Mouse (Mus musculus): ENCODE measurements around the gene Pitpnm2. TPM values are rescaled to one million over a fixed set of nuclear protein-coding genes. Genes with fewer than 3 reads are reported as not detected.
A peak's percentile ranks its signal among the peaks of the same experiment; 100 is the strongest.

The Pitpnm2 gene
- polyA plus RNA-seq, 1 experiment from 2014 or later = 7.4 TPM

GRCm38 (mm10) chr5:124180500-124181167 is 68.9 kb downstream of the Pitpnm2 start:
- Histone ChIP-seq H3K4me1 (replicated peaks) (peaks cover 42% of the 10 kb centered on the region), H3K9me3 (no peaks in the 10 kb centered on the region), H3K4me2 (no peak overlapping the region), H3K36me3 (no peaks in the 10 kb centered on the region), H3K27ac (no peak overlapping the region), H3K27me3 (peaks cover 13% of the 10 kb centered on the region; the same call in 1 of the 2 replicates), H3K4me3 (no peak overlapping the region), H3K9ac (no peak overlapping the region)
- 76% methylated on average over 12 of the region's 12 CpGs for whole genome bisulfite sequencing
- no peak for ATAC-seq (ENCODE audit: low FRiP score)

- no peak overlapping the region for H3K4me3 ChIP-seq
- ATAC-seq (ENCODE audit: low FRiP score) = no peak
- 90% methylated on average over 4 of the region's 4 CpGs for WGBS
Measured at GRCm38 (mm10) chr5:124179411-124179810, 70.1 kb downstream of the Pitpnm2 start.

GRCm38 (mm10) chr5:124176726-124177132 is 72.8 kb downstream of the Pitpnm2 start:
- Histone ChIP-seq H3K9me3 (no peaks in the 10 kb centered on the region), H3K9ac (no peak overlapping the region), H3K4me3 (no peak overlapping the region), H3K4me1 (replicated peaks) (peaks cover 54% of the 10 kb centered on the region), H3K36me3 (no peaks in the 10 kb centered on the region), H3K4me2 (no peak overlapping the region), H3K27ac (peak overlapping the region; percentile 67), H3K27me3 (peaks cover 21% of the 10 kb centered on the region; the same call in 1 of the 2 replicates)
- 14% methylated on average over 7 of the region's 7 CpGs for WGBS
- peak; percentile 63 for ATAC-seq (ENCODE audit: low FRiP score)

More at GRCm38 (mm10) chr5:124179411-124179810, 70.1 kb downstream of the Pitpnm2 start:
- H3K9me3 ChIP-seq = no peaks in the 10 kb centered on the region
- peaks cover 13% of the 10 kb centered on the region; the same call in 1 of the 2 replicates for H3K27me3 ChIP-seq
- H3K4me1 ChIP-seq (replicated peaks) = peaks cover 39% of the 10 kb centered on the region
- H3K9ac ChIP-seq = no peak overlapping the region
- H3K36me3 ChIP-seq = no peaks in the 10 kb centered on the region
- H3K27ac ChIP-seq = no peak overlapping the region
- no peak overlapping the region for H3K4me2 ChIP-seq

- no peak overlapping the region for H3K4me3 ChIP-seq
- 24% methylated on average over 4 of the region's 4 CpGs for WGBS
- H3K9me3 ChIP-seq = no peaks in the 10 kb centered on the region
- H3K27ac ChIP-seq = no peak overlapping the region
- no peak overlapping the region for H3K4me2 ChIP-seq
- H3K36me3 ChIP-seq = no peaks in the 10 kb centered on the region
- ATAC-seq (ENCODE audit: low FRiP score) = no peak
- peaks cover 15% of the 10 kb centered on the region; the same call in 1 of the 2 replicates for H3K27me3 ChIP-seq
- no peak overlapping the region for H3K9ac ChIP-seq
- peaks cover 57% of the 10 kb centered on the region for H3K4me1 ChIP-seq (replicated peaks)
Measured at GRCm38 (mm10) chr5:124175138-124175537, 74.4 kb downstream of the Pitpnm2 start.

- ATAC-seq (ENCODE audit: low FRiP score) = no peak
- 63% methylated on average over 15 of the region's 15 CpGs for WGBS
- Histone ChIP-seq H3K4me2 (no peak overlapping the region), H3K4me1 (replicated peaks) (peaks cover 68% of the 10 kb centered on the region), H3K4me3 (no peak overlapping the region), H3K27me3 (0 out of 2 replicates have a peak, but pooled peaks cover 7% of the 10 kb centered on the region), H3K36me3 (no peaks in the 10 kb centered on the region), H3K9ac (no peak overlapping the region), H3K27ac (no peak overlapping the region), H3K9me3 (no peaks in the 10 kb centered on the region)
Measured at GRCm38 (mm10) chr5:124173012-124173985, 76.3 kb downstream of the Pitpnm2 start.

GRCm38 (mm10) chr5:124172246-124172645 is 77.3 kb downstream of the Pitpnm2 start:
- no peak for ATAC-seq (ENCODE audit: low FRiP score)
- H3K4me1 ChIP-seq (replicated peaks) = peaks cover 67% of the 10 kb centered on the region
- no peak overlapping the region for H3K9ac ChIP-seq
- no peaks in the 10 kb centered on the region for H3K9me3 ChIP-seq
- no peaks in the 10 kb centered on the region for H3K36me3 ChIP-seq
- 0 out of 2 replicates have a peak, but pooled peaks cover 7% of the 10 kb centered on the region for H3K27me3 ChIP-seq
- no peak overlapping the region for H3K27ac ChIP-seq
- WGBS = 88% methylated on average over 4 of the region's 4 CpGs
- no peak overlapping the region for H3K4me3 ChIP-seq
- H3K4me2 ChIP-seq = no peak overlapping the region

- Histone ChIP-seq H3K4me3 (no peak overlapping the region), H3K9me3 (no peaks in the 10 kb centered on the region), H3K27ac (no peak overlapping the region), H3K36me3 (no peaks in the 10 kb centered on the region), H3K4me1 (replicated peaks) (peaks cover 69% of the 10 kb centered on the region), H3K27me3 (0 out of 2 replicates have a peak, but pooled peaks cover 7% of the 10 kb centered on the region), H3K4me2 (no peak overlapping the region), H3K9ac (no peak overlapping the region)
- WGBS = 77% methylated on average over 9 of the region's 9 CpGs
- no peak for ATAC-seq (ENCODE audit: low FRiP score)
Measured at GRCm38 (mm10) chr5:124171781-124172180, 77.8 kb downstream of the Pitpnm2 start.

GRCm38 (mm10) chr5:124169224-124169621 is 80.3 kb downstream of the Pitpnm2 start:
- 0 out of 2 replicates have a peak, but pooled peaks cover 7% of the 10 kb centered on the region for H3K27me3 ChIP-seq
- no peak overlapping the region for H3K4me3 ChIP-seq
- ATAC-seq (ENCODE audit: low FRiP score) = no peak
- H3K9ac ChIP-seq = no peak overlapping the region
- H3K36me3 ChIP-seq = no peaks in the 10 kb centered on the region
- H3K4me1 ChIP-seq (replicated peaks) = peaks cover 74% of the 10 kb centered on the region
- 54% methylated on average over 3 of the region's 3 CpGs for WGBS
- no peak overlapping the region for H3K27ac ChIP-seq
- H3K9me3 ChIP-seq = no peaks in the 10 kb centered on the region
- no peak overlapping the region for H3K4me2 ChIP-seq

- peaks cover 75% of the 10 kb centered on the region for H3K4me1 ChIP-seq (replicated peaks)
- no peak overlapping the region for H3K4me3 ChIP-seq
- no peak overlapping the region for H3K27ac ChIP-seq
- H3K4me2 ChIP-seq = no peak overlapping the region
- no peaks in the 10 kb centered on the region for H3K36me3 ChIP-seq
- ATAC-seq (ENCODE audit: low FRiP score) = no peak
- H3K9ac ChIP-seq = no peak overlapping the region
- WGBS = 87% methylated on average over 12 of the region's 12 CpGs
- H3K27me3 ChIP-seq = 0 out of 2 replicates have a peak, but pooled peaks cover 4% of the 10 kb centered on the region
- no peaks in the 10 kb centered on the region for H3K9me3 ChIP-seq
Measured at GRCm38 (mm10) chr5:124168428-124169223, 80.9 kb downstream of the Pitpnm2 start.

GRCm38 (mm10) chr5:124167621-124168020 is 81.9 kb downstream of the Pitpnm2 start:
- H3K9me3 ChIP-seq = no peaks in the 10 kb centered on the region
- no peak overlapping the region for H3K4me3 ChIP-seq
- H3K4me2 ChIP-seq = no peak overlapping the region
- H3K27ac ChIP-seq = peak overlapping the region; percentile 86; the same call in 1 of the 2 replicates
- no peak for ATAC-seq (ENCODE audit: low FRiP score)
- no peak overlapping the region for H3K9ac ChIP-seq
- peaks cover 75% of the 10 kb centered on the region for H3K4me1 ChIP-seq (replicated peaks)
- H3K27me3 ChIP-seq = 0 out of 2 replicates have a peak, but pooled peaks cover 4% of the 10 kb centered on the region
- WGBS = 54% methylated on average over 10 of the region's 10 CpGs
- no peaks in the 10 kb centered on the region for H3K36me3 ChIP-seq

GRCm38 (mm10) chr5:124166741-124167140 is 82.8 kb downstream of the Pitpnm2 start:
- no peaks in the 10 kb centered on the region for H3K36me3 ChIP-seq
- ATAC-seq (ENCODE audit: low FRiP score) = no peak
- peaks cover 76% of the 10 kb centered on the region for H3K4me1 ChIP-seq (replicated peaks)
- H3K27me3 ChIP-seq = no peaks in the 10 kb centered on the region
- peak overlapping the region; percentile 86 for H3K27ac ChIP-seq
- H3K9ac ChIP-seq = no peak overlapping the region
- no peak overlapping the region for H3K4me2 ChIP-seq
- H3K4me3 ChIP-seq = no peak overlapping the region
- H3K9me3 ChIP-seq = no peaks in the 10 kb centered on the region

Measured in hindbrain, embryonic 13.5 days (tissue).